Mouse (Mus musculus): ENCODE measurements around the gene Gpr33.

The Gpr33 gene

GRCm38 (mm10) chr12:52027963-52028362, at the start of gene Gpr33:
Gene Gpr33 (minus strand): TSS chr12:52028063.
- no peak for DNase-seq (ENCODE audit: low spot score)

DNA sequence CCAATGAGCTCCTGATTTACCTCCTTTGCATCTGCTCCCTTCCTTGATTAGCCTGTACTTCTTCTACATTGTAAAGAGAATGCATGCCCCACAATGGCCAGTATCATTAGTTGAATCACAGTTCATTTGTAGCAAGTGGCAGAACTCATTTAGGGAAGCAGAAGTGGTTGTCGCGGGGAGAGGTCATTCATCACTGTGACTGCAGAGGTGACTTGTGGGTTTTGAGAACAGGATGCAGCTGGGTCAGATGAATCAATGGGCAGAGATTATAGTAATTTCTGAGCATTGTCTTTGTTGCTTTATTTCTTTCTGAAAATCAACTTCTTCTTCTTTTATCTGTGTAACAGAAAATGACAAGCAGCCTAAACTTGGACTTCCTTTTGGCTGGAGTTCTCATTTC, 21.5 kb upstream of the Gpr33 start:
- no peak for DNase-seq (ENCODE audit: low spot score)

GRCm38 (mm10) chr12:52046371-52046770, 18.5 kb upstream of the Gpr33 start:
- no peak for DNase-seq (ENCODE audit: low spot score)

- DNase-seq (ENCODE audit: low spot score): peak; percentile 17
These were observed 15.0 kb upstream of the Gpr33 start for GRCm38 (mm10) chr12:52042818-52043336.

DNA sequence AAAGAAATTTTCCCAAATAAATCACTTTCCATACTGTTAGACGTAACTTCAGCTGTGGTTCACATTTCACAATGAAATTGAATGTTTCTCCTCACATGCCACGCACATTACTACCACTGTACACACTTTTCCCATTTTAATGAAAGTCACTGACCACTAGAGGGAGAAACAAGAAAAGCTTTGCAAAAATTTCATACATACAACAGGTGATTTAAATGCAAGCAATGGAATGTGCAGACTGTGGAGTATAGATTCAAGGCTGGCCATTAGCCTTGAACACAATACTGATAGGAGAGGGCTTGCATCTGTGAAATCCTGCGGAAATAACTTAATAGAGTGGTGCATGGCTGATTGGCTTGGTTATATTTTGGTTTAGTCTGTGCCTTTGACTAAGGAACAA, 10.5 kb upstream of the Gpr33 start:
- DNase-seq (ENCODE audit: low spot score): no peak

- DNase-seq (ENCODE audit: low spot score): no peak
These were observed 7.1 kb upstream of the Gpr33 start for GRCm38 (mm10) chr12:52034956-52035355.

DNA sequence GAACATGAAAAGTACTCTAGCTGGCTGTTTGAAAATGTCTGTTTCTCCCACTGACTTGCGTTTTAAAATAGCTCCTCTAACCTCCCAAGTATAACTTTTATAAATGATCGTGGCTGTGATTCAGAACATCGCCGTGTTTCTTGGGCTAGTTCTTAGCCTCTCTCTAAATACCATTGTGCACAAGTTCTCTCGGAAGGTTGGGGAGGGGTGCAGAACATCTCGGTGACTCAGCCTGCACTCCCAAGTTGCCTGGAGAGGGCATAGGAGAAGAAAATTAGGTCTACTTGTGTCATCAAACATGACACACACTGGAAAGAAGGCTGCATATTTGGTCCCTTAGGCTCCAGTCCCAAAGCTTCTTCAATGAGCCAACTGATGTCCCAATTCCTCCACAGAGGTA, 4.4 kb upstream of the Gpr33 start:
- DNase-seq (ENCODE audit: low spot score): no peak

- no peak for DNase-seq (ENCODE audit: low spot score)
These were observed 13.3 kb downstream of the Gpr33 start for GRCm38 (mm10) chr12:52014494-52015029.

DNA sequence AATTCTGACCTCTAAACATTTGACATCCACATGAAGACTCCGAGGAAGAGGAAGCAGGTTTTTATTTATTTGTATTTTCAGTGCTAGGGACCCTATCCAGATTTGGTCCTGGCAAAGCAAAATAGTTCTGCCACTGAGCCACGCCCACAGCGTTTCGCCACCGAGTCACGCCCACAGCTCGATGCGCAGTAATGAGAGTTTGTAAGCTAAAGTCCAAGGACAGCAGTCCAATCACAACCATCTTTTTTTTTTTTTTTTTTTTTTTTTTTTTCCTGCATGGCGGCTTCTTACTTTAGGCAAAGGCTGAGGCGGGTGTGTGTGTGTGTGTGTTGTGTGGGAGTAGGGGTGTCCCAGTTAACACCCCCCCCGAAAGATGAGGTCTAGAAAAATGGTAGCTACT, 13.8 kb downstream of the Gpr33 start:
- DNase-seq (ENCODE audit: low spot score): no peak

DNA sequence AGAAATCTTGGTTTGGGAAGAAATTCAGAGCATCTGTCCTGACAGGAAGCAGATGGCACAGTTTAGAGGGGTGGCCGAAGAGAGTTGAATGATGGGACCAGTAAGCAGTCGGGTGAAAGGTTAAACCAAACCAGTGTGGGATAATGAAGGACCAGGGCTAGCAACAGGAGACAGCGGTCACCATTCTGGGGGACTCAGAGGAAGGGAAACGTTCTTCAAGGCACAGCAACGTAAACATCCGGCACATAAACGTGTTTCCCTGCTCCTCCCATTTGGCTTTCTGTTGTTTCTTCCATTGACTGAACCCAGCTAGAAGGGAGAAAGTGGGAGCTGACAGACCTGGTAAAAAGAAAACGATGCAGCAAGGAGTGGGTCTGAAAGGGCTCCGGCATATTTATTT, 14.6 kb downstream of the Gpr33 start:
- no peak for DNase-seq (ENCODE audit: low spot score)

DNA sequence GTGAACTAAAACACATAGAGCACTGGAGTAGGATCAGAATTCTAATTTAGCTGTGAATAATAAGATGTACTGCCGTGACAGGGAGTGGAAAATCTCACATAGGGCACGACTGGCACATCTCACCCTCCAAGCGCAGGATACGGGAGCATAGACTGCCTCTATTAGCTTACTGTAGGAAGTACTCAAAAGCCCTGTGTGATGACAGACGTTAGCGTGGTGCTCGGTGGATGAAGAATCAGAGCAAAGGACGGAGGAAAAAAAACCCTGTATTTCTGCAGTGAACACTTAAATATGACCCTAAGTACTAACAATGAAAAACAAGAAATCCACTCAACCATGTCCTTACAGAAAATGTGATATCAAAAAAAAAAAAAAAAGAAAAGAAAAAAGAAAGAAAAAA, 15.7 kb downstream of the Gpr33 start:
- no peak for DNase-seq (ENCODE audit: low spot score)

- no peak for DNase-seq (ENCODE audit: low spot score)
These were observed 17.3 kb downstream of the Gpr33 start for GRCm38 (mm10) chr12:52010630-52010961.

GRCm38 (mm10) chr12:52009928-52010629, 17.8 kb downstream of the Gpr33 start:
- no peak for DNase-seq (ENCODE audit: low spot score)

- DNase-seq (ENCODE audit: low spot score): no peak
These were observed 21.2 kb downstream of the Gpr33 start for GRCm38 (mm10) chr12:52006633-52006994.

GRCm38 (mm10) chr12:52005877-52006632, 21.8 kb downstream of the Gpr33 start, which contains the start of gene Dtd2:
Gene Dtd2 (minus strand): TSS chr12:52006501.
- peak; percentile 93 for DNase-seq (ENCODE audit: low spot score)

GRCm38 (mm10) chr12:52002746-52003145, 25.1 kb downstream of the Gpr33 start:
- DNase-seq (ENCODE audit: low spot score): no peak

- DNase-seq (ENCODE audit: low spot score): peak; percentile 61
These were observed 26.3 kb downstream of the Gpr33 start for GRCm38 (mm10) chr12:52001544-52001943.

GRCm38 (mm10) chr12:51998366-51998932, 29.4 kb downstream of the Gpr33 start:
- no peak for DNase-seq (ENCODE audit: low spot score)

- no peak for DNase-seq (ENCODE audit: low spot score)
These were observed 31.9 kb downstream of the Gpr33 start for GRCm38 (mm10) chr12:51995738-51996536.

DNA sequence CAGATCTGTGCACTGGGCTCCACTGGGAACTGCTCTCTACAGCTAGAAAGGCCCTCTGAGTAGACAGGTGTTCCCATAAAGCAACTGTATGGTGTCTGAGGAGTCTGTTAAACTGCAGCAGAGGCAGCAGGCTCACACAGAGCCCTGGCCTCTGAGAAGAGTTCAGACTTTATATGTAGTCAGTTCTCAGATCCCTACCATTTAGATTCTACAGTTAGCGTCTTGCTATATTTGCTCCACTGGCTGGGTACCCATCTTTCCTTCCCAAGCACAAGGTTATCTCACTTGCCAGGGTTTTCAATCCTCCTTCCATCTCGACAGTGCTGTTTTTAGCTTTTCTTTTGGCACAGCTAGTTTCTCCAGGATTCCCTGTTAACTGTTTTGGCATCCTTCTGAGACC, 37.2 kb downstream of the Gpr33 start:
- DNase-seq (ENCODE audit: low spot score): no peak

- DNase-seq (ENCODE audit: low spot score): peak; percentile 14
These were observed 39.3 kb downstream of the Gpr33 start for GRCm38 (mm10) chr12:51988536-51988935.

- no peak for DNase-seq (ENCODE audit: low spot score)
These were observed 42.0 kb downstream of the Gpr33 start for GRCm38 (mm10) chr12:51985826-51986225.

Measured in urinary bladder, postnatal 14 days (tissue).